Mouse (Mus musculus) E14TG2a.4 (cell line): ENCODE measurements at regions not wholly inside any gene's neighbourhood (a gene's known extent, or its start where the extent isn't known, plus 50 kb on each side); places are given as distances from the start of the nearest gene placed in this dataset.

Experiments
- CTCF ChIP-seq: conservative IDR thresholded peaks from 2 replicates; pipeline ENCODE4 v1.5.1; 2014; ENCODE audit warnings: low read length
- NANOG ChIP-seq: IDR thresholded peaks from 2 replicates; pipeline ENCODE4 v1.6.1; 2014; ENCODE audit warnings: borderline replicate concordance, low read length, mixed read lengths
- POU5F1 ChIP-seq: IDR thresholded peaks from 2 replicates; pipeline ENCODE4 v1.6.1; 2014; ENCODE audit warnings: low read length, borderline replicate concordance

- TF ChIP-seq CTCF, result no peak
- no peak for TF ChIP-seq NANOG
- no peak for TF ChIP-seq POU5F1
These were observed 418.1 kb downstream of the Plekhb2 start for GRCm38 (mm10) chr1:35267883-35268282.
